Mouse (Mus musculus) cortical plate, adult 2 months (tissue): Measurements from ENCODE around the gene Epha6. TPM values are rescaled to one million over a fixed set of nuclear protein-coding genes. Genes with fewer than 3 reads are reported as not detected.

Experiments used
- H3K27ac ChIP-seq: fragments of 200-500 bp; 2 replicates; pipeline ENCODE4 v1.5.1; 2012; ENCODE audit warnings: low read length, control low read depth, inconsistent platforms; ENCODE audit not compliant: insufficient read depth
- H3K4me1 ChIP-seq: fragments of 200-500 bp; 2 replicates; pipeline ENCODE4 v1.6.1; 2011; ENCODE audit warnings: low read length; ENCODE audit not compliant: control insufficient read depth, insufficient read depth
- H3K4me3 ChIP-seq: fragments of 200-500 bp; 2 replicates; pipeline ENCODE4 v1.5.1; 2011; ENCODE audit warnings: mild to moderate bottlenecking, low read length, control low read depth; ENCODE audit not compliant: insufficient read depth
- CTCF ChIP-seq: fragments of 200-500 bp; IDR thresholded peaks from 2 replicates; pipeline ENCODE4 v1.5.1; 2011; ENCODE audit warnings: mild to moderate bottlenecking, control low read depth, low read length; ENCODE audit not compliant: insufficient read depth; ENCODE audit errors: extremely low read depth
- POLR2A ChIP-seq: fragments of 200-500 bp; IDR thresholded peaks from 2 replicates; pipeline ENCODE4 v1.6.1; 2011; ENCODE audit warnings: mild to moderate bottlenecking, low read length, control low read depth; ENCODE audit not compliant: insufficient read depth; ENCODE audit errors: extremely low read depth
- polyA plus RNA-seq: library from polyadenylated mRNA; depleted of rRNA; stranded (reverse); fragments of >200 nt; gene quantifications from 2 replicates; pipeline ENCODE4 v1.2.3, GENCODE M21; 2012

Epha6 gene
- polyA plus RNA-seq, 1 experiment = 8.5 TPM

- H3K4me3 ChIP-seq = no peak overlapping the region
- no peak overlapping the region for H3K27ac ChIP-seq
- H3K4me1 ChIP-seq = peaks cover 1% of the 10 kb centered on the region
- TF ChIP-seq POLR2A (no peak), CTCF (peak; percentile 44; the same call in 1 of the 2 replicates)
Measured at GRCm38 (mm10) chr16:59617167-59617566, 988.2 kb downstream of the Epha6 start.

GRCm38 (mm10) chr16:59615675-59616074 lies 989.7 kb downstream of the Epha6 start:
- Histone ChIP-seq H3K4me3 (no peak overlapping the region), H3K27ac (no peak overlapping the region), H3K4me1 (peaks cover 1% of the 10 kb centered on the region)
- TF ChIP-seq POLR2A (no peak), CTCF (no peak)

GRCm38 (mm10) chr16:59610750-59611149 lies 994.6 kb downstream of the Epha6 start:
- no peak overlapping the region for H3K4me3 ChIP-seq
- no peak overlapping the region for H3K27ac ChIP-seq
- TF ChIP-seq CTCF = no peak
- no peak for TF ChIP-seq POLR2A
- no peaks in the 10 kb centered on the region for H3K4me1 ChIP-seq

GRCm38 (mm10) chr16:59604078-59604781 lies 1001.1 kb downstream of the Epha6 start:
- TF ChIP-seq CTCF (no peak), POLR2A (no peak)
- Histone ChIP-seq H3K27ac (no peak overlapping the region), H3K4me3 (no peak overlapping the region), H3K4me1 (no peaks in the 10 kb centered on the region)
